Mouse (Mus musculus) heart, embryonic 13.5 days (tissue): ENCODE results near the gene Il17rd. TPM values are rescaled to one million over a fixed set of nuclear protein-coding genes. Genes with fewer than 3 reads are reported as not detected.

Experiments
- ATAC-seq: fragments of 200-750 bp; cut with Nextera tagmentation; 2 replicates; pipeline ENCODE4 v1.8.0; 2017; ENCODE audit warnings: moderate TSS enrichment; ENCODE audit not compliant: insufficient number of reproducible peaks, low FRiP score, low TSS enrichment; ENCODE audit errors: extremely low read depth
- H3K27ac ChIP-seq: fragments of 300-500 bp; sonication (generic); replicated peaks from 2 replicates; pipeline ENCODE4 v1.5.1; 2015; ENCODE audit warnings: moderate library complexity, mild to moderate bottlenecking, inconsistent platforms
- H3K27me3 ChIP-seq: fragments of 300-500 bp; sonication (generic); replicated peaks from 2 replicates; pipeline ENCODE4 v1.6.1; 2015; ENCODE audit warnings: mild to moderate bottlenecking, inconsistent platforms
- H3K36me3 ChIP-seq: fragments of 300-500 bp; sonication (generic); 2 replicates; pipeline ENCODE4 v1.6.1; 2015; ENCODE audit warnings: mild to moderate bottlenecking, inconsistent platforms
- H3K4me1 ChIP-seq: fragments of 300-500 bp; sonication (generic); 2 replicates; pipeline ENCODE4 v1.6.1; 2015; ENCODE audit warnings: inconsistent platforms
- H3K4me2 ChIP-seq: fragments of 300-500 bp; sonication (generic); 2 replicates; pipeline ENCODE4 v1.6.1; 2015; ENCODE audit warnings: inconsistent platforms, mild to moderate bottlenecking, moderate library complexity
- H3K4me3 ChIP-seq: fragments of 300-500 bp; sonication (generic); 2 replicates; pipeline ENCODE4 v1.5.1; 2015; ENCODE audit warnings: moderate library complexity, mild to moderate bottlenecking, inconsistent platforms
- H3K9ac ChIP-seq: fragments of 300-500 bp; sonication (generic); 2 replicates; pipeline ENCODE4 v1.6.1; 2015; ENCODE audit warnings: inconsistent platforms, mild to moderate bottlenecking, moderate library complexity
- H3K9me3 ChIP-seq: fragments of 300-500 bp; sonication (generic); 2 replicates; pipeline ENCODE4 v1.6.1; 2016; ENCODE audit warnings: inconsistent platforms
- WGBS: fragments of 180-500 bp; shearing (Covaris S2); methylation state at CpG from one replicate; pipeline ENCODE4 v1.1.7; 2015; ENCODE audit warnings: mixed read lengths; 5-methylcytosine and 5-hydroxymethylcytosine counted together
- polyA plus RNA-seq: library from polyadenylated mRNA; unstranded; fragments of >200 nt; fragmentation: Nextera tagmentation; extraction: Ambion mirVana; gene quantifications from 2 replicates; pipeline ENCODE4 v1.2.1, GENCODE M21; 2015

Il17rd gene
- polyA plus RNA-seq = 1.3 and 1.5 TPM in 2 replicates

GRCm38 (mm10) chr14:27038783-27039182 lies at the start of gene Il17rd:
Gene Il17rd (plus strand): TSS chr14:27038941.
- no peaks in the 10 kb centered on the region for H3K36me3 ChIP-seq
- 0 out of 2 replicates have a peak, but pooled peaks cover 5% of the 10 kb centered on the region for H3K27me3 ChIP-seq
- peak within 1 kb of the TSS; percentile 63 for H3K27ac ChIP-seq
- peak within 1 kb of the TSS; percentile 96 for H3K4me3 ChIP-seq
- WGBS = under 1% methylated on average over 29 of the region's 29 CpGs
- peak within 1 kb of the TSS; percentile 91 for H3K4me2 ChIP-seq
- peak within 1 kb of the TSS; percentile 91 for H3K9ac ChIP-seq
- H3K4me1 ChIP-seq = peaks cover 25% of the 10 kb centered on the region
- no peaks in the 10 kb centered on the region for H3K9me3 ChIP-seq
- ATAC-seq = peak; percentile 75

GRCm38 (mm10) chr14:26991622-26992021 lies 47.1 kb upstream of the Il17rd start:
- Histone ChIP-seq H3K4me3 (no peak overlapping the region), H3K9ac (no peak overlapping the region), H3K36me3 (no peaks in the 10 kb centered on the region), H3K9me3 (no peaks in the 10 kb centered on the region), H3K4me2 (no peak overlapping the region), H3K27ac (no peak overlapping the region), H3K4me1 (peaks cover 19% of the 10 kb centered on the region), H3K27me3 (no peaks in the 10 kb centered on the region)
- ATAC-seq = no peak
- 76% methylated on average over 18 of the region's 18 CpGs for WGBS

GRCm38 (mm10) chr14:26993427-26993826 lies 45.3 kb upstream of the Il17rd start:
- 36% methylated on average over 3 of the region's 3 CpGs for WGBS
- no peak overlapping the region for H3K4me2 ChIP-seq
- H3K4me3 ChIP-seq = no peak overlapping the region
- no peaks in the 10 kb centered on the region for H3K9me3 ChIP-seq
- no peak overlapping the region for H3K9ac ChIP-seq
- H3K4me1 ChIP-seq = peaks cover 19% of the 10 kb centered on the region
- no peak for ATAC-seq
- no peaks in the 10 kb centered on the region for H3K36me3 ChIP-seq
- H3K27ac ChIP-seq = peak overlapping the region; percentile 62
- H3K27me3 ChIP-seq = no peaks in the 10 kb centered on the region

GRCm38 (mm10) chr14:26994211-26994741 lies 44.5 kb upstream of the Il17rd start, which contains the start of gene Hesx1:
Gene Hesx1 (plus strand): TSS chr14:26994416.
- Histone ChIP-seq H3K36me3 (no peaks in the 10 kb centered on the region), H3K9ac (peak within 1 kb of the TSS; percentile 62), H3K4me2 (peak within 1 kb of the TSS; percentile 69), H3K9me3 (no peaks in the 10 kb centered on the region), H3K27ac (peak within 1 kb of the TSS; percentile 62), H3K4me1 (peaks cover 19% of the 10 kb centered on the region), H3K27me3 (no peaks in the 10 kb centered on the region), H3K4me3 (peak within 1 kb of the TSS; percentile 50)
- WGBS = 6% methylated on average over 16 of the region's 16 CpGs
- no peak for ATAC-seq

- Histone ChIP-seq H3K4me2 (no peak overlapping the region), H3K4me1 (peaks cover 24% of the 10 kb centered on the region), H3K9me3 (no peaks in the 10 kb centered on the region), H3K36me3 (no peaks in the 10 kb centered on the region), H3K4me3 (no peak overlapping the region), H3K9ac (no peak overlapping the region), H3K27ac (no peak overlapping the region), H3K27me3 (peaks cover 11% of the 10 kb centered on the region)
- no peak for ATAC-seq
Measured at GRCm38 (mm10) chr14:26996257-26996656, 42.5 kb upstream of the Il17rd start.

- H3K4me1 ChIP-seq = 0 out of 2 replicates have a peak, but pooled peaks cover 5% of the 10 kb centered on the region
- peak overlapping the region; percentile 30 for H3K4me3 ChIP-seq
- peak overlapping the region; percentile 64 for H3K4me2 ChIP-seq
- H3K27me3 ChIP-seq = peaks cover 17% of the 10 kb centered on the region
- ATAC-seq = no peak
- H3K9me3 ChIP-seq = no peaks in the 10 kb centered on the region
- 3% methylated on average over 11 of the region's 11 CpGs for WGBS
- peak overlapping the region; percentile 50; the same call in 1 of the 2 replicates for H3K9ac ChIP-seq
- no peaks in the 10 kb centered on the region for H3K36me3 ChIP-seq
- no peak overlapping the region for H3K27ac ChIP-seq
Measured at GRCm38 (mm10) chr14:27000386-27000785, 38.4 kb upstream of the Il17rd start.

GRCm38 (mm10) chr14:27004906-27005305 lies 33.8 kb upstream of the Il17rd start:
- no peaks in the 10 kb centered on the region for H3K36me3 ChIP-seq
- H3K9me3 ChIP-seq = no peaks in the 10 kb centered on the region
- no peak overlapping the region for H3K4me2 ChIP-seq
- H3K27ac ChIP-seq = no peak overlapping the region
- ATAC-seq = no peak
- H3K27me3 ChIP-seq = peaks cover 17% of the 10 kb centered on the region
- WGBS = 71% methylated on average over 7 of the region's 7 CpGs
- H3K4me1 ChIP-seq = 0 out of 2 replicates have a peak, but pooled peaks cover 5% of the 10 kb centered on the region
- no peak overlapping the region for H3K9ac ChIP-seq
- no peak overlapping the region for H3K4me3 ChIP-seq

GRCm38 (mm10) chr14:27005937-27006336 lies 32.8 kb upstream of the Il17rd start:
- 22% methylated on average over 6 of the region's 6 CpGs for WGBS
- H3K4me2 ChIP-seq = no peak overlapping the region
- ATAC-seq = no peak

GRCm38 (mm10) chr14:27011561-27011960 lies 27.2 kb upstream of the Il17rd start:
- WGBS = 72% methylated on average over 5 of the region's 5 CpGs
- Histone ChIP-seq H3K27ac (no peak overlapping the region), H3K36me3 (no peaks in the 10 kb centered on the region), H3K27me3 (no peaks in the 10 kb centered on the region; the same call in 1 of the 2 replicates), H3K4me3 (no peak overlapping the region), H3K4me2 (no peak overlapping the region), H3K4me1 (no peaks in the 10 kb centered on the region), H3K9me3 (no peaks in the 10 kb centered on the region), H3K9ac (no peak overlapping the region)
- ATAC-seq = no peak

More at GRCm38 (mm10) chr14:27005937-27006336, 32.8 kb upstream of the Il17rd start:
- Histone ChIP-seq H3K4me3 (no peak overlapping the region), H3K27ac (no peak overlapping the region), H3K9me3 (no peaks in the 10 kb centered on the region), H3K4me1 (no peaks in the 10 kb centered on the region), H3K27me3 (peaks cover 10% of the 10 kb centered on the region), H3K9ac (no peak overlapping the region), H3K36me3 (no peaks in the 10 kb centered on the region)

- no peaks in the 10 kb centered on the region for H3K9me3 ChIP-seq
- no peak overlapping the region for H3K27ac ChIP-seq
- H3K4me3 ChIP-seq = no peak overlapping the region
- WGBS = 46% methylated on average over 4 of the region's 4 CpGs
- no peaks in the 10 kb centered on the region for H3K27me3 ChIP-seq
- H3K4me2 ChIP-seq = no peak overlapping the region
- H3K4me1 ChIP-seq = no peaks in the 10 kb centered on the region
- no peak for ATAC-seq
- no peaks in the 10 kb centered on the region for H3K36me3 ChIP-seq
- H3K9ac ChIP-seq = no peak overlapping the region
Measured at GRCm38 (mm10) chr14:27013658-27014057, 25.1 kb upstream of the Il17rd start.

GRCm38 (mm10) chr14:27017936-27018335 lies 20.8 kb upstream of the Il17rd start:
- no peak overlapping the region for H3K4me2 ChIP-seq
- WGBS = 82% methylated on average over 2 of the region's 2 CpGs
- no peaks in the 10 kb centered on the region for H3K27me3 ChIP-seq
- no peak for ATAC-seq
- no peak overlapping the region for H3K4me3 ChIP-seq
- H3K9ac ChIP-seq = no peak overlapping the region
- H3K36me3 ChIP-seq = no peaks in the 10 kb centered on the region
- no peak overlapping the region for H3K27ac ChIP-seq
- no peaks in the 10 kb centered on the region for H3K4me1 ChIP-seq
- no peaks in the 10 kb centered on the region for H3K9me3 ChIP-seq

- ATAC-seq = no peak
- no peaks in the 10 kb centered on the region for H3K4me1 ChIP-seq
- no peak overlapping the region for H3K4me3 ChIP-seq
- H3K9me3 ChIP-seq = no peaks in the 10 kb centered on the region
- no peak overlapping the region for H3K9ac ChIP-seq
- H3K27ac ChIP-seq = no peak overlapping the region
- no peaks in the 10 kb centered on the region for H3K36me3 ChIP-seq
- H3K4me2 ChIP-seq = no peak overlapping the region
- H3K27me3 ChIP-seq = no peaks in the 10 kb centered on the region
- WGBS = 84% methylated on average over 14 of the region's 14 CpGs
Measured at GRCm38 (mm10) chr14:27019850-27020249, 18.9 kb upstream of the Il17rd start.
